Mouse (Mus musculus): ENCODE data around the gene Sipa1l3.

DNA sequence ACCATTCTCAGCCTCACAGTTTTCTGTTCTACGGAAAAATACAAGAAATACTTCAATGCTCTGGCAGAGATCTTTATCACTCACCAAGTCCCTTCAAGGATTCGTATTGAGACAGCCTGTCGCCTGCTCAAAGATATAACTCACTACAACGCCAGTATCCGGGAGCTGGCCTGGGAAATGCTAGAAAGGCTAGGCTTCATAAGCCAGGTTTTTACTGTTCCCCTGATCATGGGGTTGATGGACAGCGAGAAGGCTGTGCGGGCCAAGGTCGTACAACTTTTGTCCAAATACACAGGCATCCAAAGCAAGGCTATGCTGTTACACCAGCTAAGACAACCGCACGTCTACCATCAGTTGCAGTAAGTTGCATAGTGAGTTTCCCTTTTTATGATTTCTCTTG lies 44.6 kb upstream of the Sipa1l3 start:
- no peak for TF ChIP-seq POLR2A (IDR thresholded peaks at IDR 0.05; ENCODE audit: low read depth, low read length)
- TF ChIP-seq CTCF (IDR thresholded peaks at IDR 0.05; ENCODE audit: extremely low read depth, insufficient read depth, insufficient read length, insufficient replicate concordance): no peak

Data from spleen, adult 2 months (tissue).